Mouse (Mus musculus): ENCODE results near the gene Mitf.
A peak's percentile ranks its signal among the peaks of the same experiment; 100 is the strongest.

Gene Mitf

GRCm38 (mm10) chr6:97940916-97941315 lies 134.1 kb downstream of the Mitf start:
- DNase-seq (ENCODE audit: low read depth, low spot score), result no peak

GRCm38 (mm10) chr6:97950033-97950881 lies 143.4 kb downstream of the Mitf start:
- no peak for DNase-seq (ENCODE audit: low read depth, low spot score)

- no peak for DNase-seq (ENCODE audit: low read depth, low spot score)
Measured at GRCm38 (mm10) chr6:97950882-97951245, 144.0 kb downstream of the Mitf start.

- peak; percentile 79 for DNase-seq (ENCODE audit: low read depth, low spot score)
Measured at GRCm38 (mm10) chr6:97951711-97952110, 144.9 kb downstream of the Mitf start.

- DNase-seq (ENCODE audit: low read depth, low spot score), result peak; percentile 25
Measured at GRCm38 (mm10) chr6:97952845-97953244, 146.0 kb downstream of the Mitf start.

GRCm38 (mm10) chr6:97956121-97956520 lies 149.3 kb downstream of the Mitf start:
- no peak for DNase-seq (ENCODE audit: low read depth, low spot score)

- peak; percentile 85 for DNase-seq (ENCODE audit: low read depth, low spot score)
Measured at GRCm38 (mm10) chr6:97956636-97957035, 149.8 kb downstream of the Mitf start.

- peak; percentile 37 for DNase-seq (ENCODE audit: low read depth, low spot score)
Measured at GRCm38 (mm10) chr6:97958276-97958675, 151.4 kb downstream of the Mitf start.

GRCm38 (mm10) chr6:97961776-97962175 lies 154.9 kb downstream of the Mitf start:
- DNase-seq (ENCODE audit: low read depth, low spot score), result peak; percentile 91

GRCm38 (mm10) chr6:97962311-97962710 lies 155.5 kb downstream of the Mitf start:
- peak; percentile 53 for DNase-seq (ENCODE audit: low read depth, low spot score)

- DNase-seq (ENCODE audit: low read depth, low spot score), result no peak
Measured at GRCm38 (mm10) chr6:97964750-97965149, 157.9 kb downstream of the Mitf start.

- DNase-seq (ENCODE audit: low read depth, low spot score), result no peak
Measured at GRCm38 (mm10) chr6:97981668-97982067, 174.8 kb downstream of the Mitf start.

- no peak for DNase-seq (ENCODE audit: low read depth, low spot score)
Measured at GRCm38 (mm10) chr6:97985658-97986057, 178.8 kb downstream of the Mitf start.

GRCm38 (mm10) chr6:97986417-97986816 lies 179.6 kb downstream of the Mitf start:
- DNase-seq (ENCODE audit: low read depth, low spot score), result no peak

- no peak for DNase-seq (ENCODE audit: low read depth, low spot score)
Measured at GRCm38 (mm10) chr6:97993507-97993906, 186.7 kb downstream of the Mitf start.

GRCm38 (mm10) chr6:97995606-97996307 lies 188.9 kb downstream of the Mitf start:
- no peak for DNase-seq (ENCODE audit: low read depth, low spot score)

- no peak for DNase-seq (ENCODE audit: low read depth, low spot score)
Measured at GRCm38 (mm10) chr6:98001551-98001950, 194.7 kb downstream of the Mitf start.

GRCm38 (mm10) chr6:98003114-98003513 lies 196.3 kb downstream of the Mitf start:
- peak; percentile 52 for DNase-seq (ENCODE audit: low read depth, low spot score)

- peak; percentile 59 for DNase-seq (ENCODE audit: low read depth, low spot score)
Measured at GRCm38 (mm10) chr6:98005566-98005965, 198.7 kb downstream of the Mitf start.

- no peak for DNase-seq (ENCODE audit: low read depth, low spot score)
Measured at GRCm38 (mm10) chr6:98015066-98015465, 208.2 kb downstream of the Mitf start.

GRCm38 (mm10) chr6:98015819-98016218 lies 209.0 kb downstream of the Mitf start:
- no peak for DNase-seq (ENCODE audit: low read depth, low spot score)

GRCm38 (mm10) chr6:98023876-98024275 lies 217.0 kb downstream of the Mitf start:
- DNase-seq (ENCODE audit: low read depth, low spot score), result no peak

- DNase-seq (ENCODE audit: low read depth, low spot score), result no peak
Measured at GRCm38 (mm10) chr6:98038513-98038912, 231.7 kb downstream of the Mitf start.
